Mouse (Mus musculus) right cerebral cortex, postnatal 10 days (tissue): Measurements from ENCODE around the gene Aste1.

Source experiments
- DNase-seq, 2 experiments: peaks; one replicate each; pipeline ENCODE4 v3.0.0; 2021; ENCODE audit warnings: low spot score in 2 of 2

Aste1 gene

DNA sequence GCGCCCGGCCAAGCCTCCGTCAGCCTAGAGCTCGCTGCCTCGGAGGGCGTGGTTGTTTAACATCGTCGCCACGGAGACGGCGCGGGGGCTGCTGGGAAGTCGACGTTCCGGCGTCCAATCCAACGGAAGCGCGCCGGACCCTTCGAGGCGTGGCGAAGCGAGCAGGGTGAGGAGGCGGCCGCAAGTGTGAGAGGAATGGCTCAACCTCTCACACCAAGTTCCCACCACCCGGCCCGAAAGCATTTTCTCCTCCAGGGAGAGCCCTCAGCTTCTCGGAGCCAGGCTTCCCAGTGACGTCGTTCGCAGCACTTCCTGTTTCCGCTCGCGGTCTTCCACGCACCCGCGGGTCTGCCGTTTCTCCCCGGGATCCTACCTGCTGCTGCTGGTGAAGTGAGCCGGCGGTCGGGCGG lies at the start of gene Aste1, which contains the start of gene Nek11:
Aste1 (plus strand) TSS at position 175 of the 410 bp plus-strand sequence.
Nek11 (minus strand) TSS at position 307 of the 410 bp plus-strand sequence.
- peak; percentile 94 for DNase-seq

DNA sequence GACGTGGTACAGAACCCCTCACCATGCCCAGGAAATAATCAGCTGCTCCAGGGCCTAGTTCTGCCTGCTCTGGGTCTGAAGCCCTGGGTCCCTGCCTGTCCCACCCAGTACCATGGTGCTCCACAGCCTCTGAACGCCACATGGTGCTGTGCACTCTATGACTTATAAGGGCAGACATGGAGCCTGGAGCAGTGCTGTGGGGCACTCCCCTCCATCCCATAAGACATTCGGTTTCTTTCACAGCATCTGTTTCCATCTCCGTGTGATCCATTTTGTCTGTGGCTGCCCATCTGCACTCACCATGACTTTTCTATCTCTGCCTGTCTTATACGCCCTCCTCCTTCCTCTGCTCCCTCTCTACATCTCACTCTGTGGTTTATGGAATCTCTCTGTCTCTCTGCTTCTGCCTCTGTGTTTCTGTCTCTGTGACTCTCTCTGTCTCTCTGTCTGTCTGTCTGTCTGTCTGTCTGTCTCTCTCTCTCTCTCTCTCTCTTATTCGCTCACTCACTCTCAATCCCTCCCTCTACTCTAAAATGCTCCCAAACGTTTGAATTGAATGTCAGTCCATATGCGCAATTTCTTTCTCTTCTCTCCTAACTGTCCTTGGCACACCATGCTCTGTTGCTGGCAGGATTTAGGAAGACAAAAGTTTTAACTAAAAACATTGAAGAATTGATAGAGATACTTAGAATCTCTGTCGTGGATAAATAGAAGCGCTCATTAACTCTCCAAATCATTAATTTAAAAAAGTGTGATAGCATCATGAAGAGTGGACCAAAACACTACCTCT lies 46.8 kb upstream of the Aste1 start:
- no peak for DNase-seq

DNA sequence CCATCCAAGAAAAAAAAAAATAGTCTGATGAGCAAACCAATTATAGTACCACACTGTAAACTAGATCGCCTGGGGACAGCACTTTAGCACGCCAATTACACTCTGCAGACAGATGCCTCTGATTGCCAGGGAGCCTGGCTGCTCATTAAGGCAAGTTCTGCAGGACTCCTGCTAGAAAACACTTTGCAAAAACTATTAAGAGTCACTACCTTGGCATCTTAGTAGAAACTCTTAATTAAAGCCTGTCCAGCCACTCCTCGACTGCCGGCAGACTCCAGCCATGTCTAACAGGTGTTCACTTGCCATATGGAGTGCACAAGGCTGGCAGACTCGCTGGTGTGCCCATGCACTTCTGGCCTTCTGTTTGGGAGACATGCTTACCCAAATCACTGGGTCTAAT lies 46.2 kb upstream of the Aste1 start:
- DNase-seq, result peak; percentile 30 to 48

DNA sequence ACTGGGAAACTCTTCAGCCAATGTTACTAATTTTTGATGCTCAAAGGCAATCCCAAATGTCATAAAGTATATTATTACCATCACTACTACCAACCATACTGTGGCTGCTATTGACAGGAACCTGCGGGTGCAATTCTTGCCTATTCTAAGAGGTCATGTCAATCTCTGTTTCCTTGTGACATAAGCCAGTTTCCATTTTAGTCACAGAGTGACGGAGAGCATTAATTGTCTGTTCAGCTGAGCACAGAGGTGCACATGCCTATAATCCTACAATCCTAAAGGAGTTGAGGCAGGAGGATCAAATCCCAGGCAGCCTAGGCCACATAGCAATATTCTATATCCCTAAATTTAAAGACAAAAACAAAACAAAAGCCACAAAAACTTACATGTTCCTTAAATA lies 33.0 kb upstream of the Aste1 start:
- DNase-seq, result no peak

DNA sequence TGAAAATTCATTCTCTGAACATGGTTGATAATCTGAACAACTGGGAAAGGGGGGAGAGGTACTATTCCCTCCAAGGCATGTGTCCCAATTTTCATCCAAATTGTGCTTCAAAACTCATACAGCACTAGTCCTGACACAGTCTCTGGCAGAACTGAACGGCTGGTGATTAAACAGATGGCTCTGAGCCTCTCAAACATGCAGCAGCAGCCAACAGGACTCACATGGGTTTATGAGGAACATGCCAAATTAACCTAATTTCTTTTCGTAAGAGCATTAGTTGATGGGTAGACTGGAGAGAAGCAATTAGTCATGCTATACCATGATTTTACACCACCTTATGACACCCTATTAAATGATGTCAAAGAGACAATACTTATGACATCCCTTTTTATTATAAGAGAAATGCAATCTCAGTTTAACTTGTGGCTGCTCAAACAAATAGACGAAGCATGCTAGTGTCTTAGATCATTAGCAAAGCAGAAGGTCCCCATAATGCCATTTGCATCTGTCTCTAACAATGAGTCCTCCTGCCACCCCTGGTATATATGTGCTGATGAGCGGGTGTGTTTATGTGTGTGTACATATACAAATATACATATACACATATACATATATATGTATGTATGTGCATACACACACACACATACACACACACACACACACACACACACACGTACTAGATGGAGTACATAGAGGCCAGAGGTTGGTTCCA lies 31.5 kb upstream of the Aste1 start:
- DNase-seq, result peak in 1 of 2 experiments; percentile 47

DNA sequence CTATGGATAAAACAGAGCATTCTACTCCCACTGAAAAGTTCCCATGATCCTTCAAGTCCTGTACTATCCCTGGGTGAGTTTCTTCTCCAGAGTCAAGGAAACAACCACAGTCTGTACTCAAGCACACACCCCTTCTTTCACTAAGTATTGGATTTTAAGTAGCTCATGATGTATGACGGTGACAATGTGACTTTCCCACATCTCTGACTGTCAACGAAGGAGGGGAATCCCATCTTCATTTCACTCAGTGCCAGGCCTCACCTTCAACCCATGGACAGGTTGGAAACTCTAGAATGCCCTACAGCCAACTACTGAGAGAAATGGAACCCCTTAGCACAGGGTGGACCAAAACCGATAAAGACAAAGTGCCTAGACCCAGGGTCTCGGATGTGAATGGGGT lies 29.0 kb upstream of the Aste1 start:
- no peak for DNase-seq

DNA sequence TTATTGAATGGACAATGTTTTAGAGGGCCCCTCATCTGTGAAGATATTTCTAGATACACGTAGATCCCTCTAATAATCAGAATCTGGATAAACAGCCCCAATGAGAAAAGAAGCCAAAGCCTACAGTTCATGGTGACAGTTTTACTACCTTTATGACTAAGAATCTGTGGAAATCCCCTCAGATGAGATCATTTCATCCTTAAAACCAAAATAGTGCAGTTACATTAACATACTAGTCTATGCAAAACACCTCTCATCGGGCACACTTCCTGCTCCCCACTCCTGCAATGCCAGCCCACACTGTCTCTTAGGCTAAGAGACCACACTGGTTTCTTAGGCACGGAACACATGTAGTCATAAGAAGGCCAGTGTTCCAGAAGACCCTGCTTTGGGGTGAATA lies 26.6 kb upstream of the Aste1 start:
- DNase-seq, result no peak

DNA sequence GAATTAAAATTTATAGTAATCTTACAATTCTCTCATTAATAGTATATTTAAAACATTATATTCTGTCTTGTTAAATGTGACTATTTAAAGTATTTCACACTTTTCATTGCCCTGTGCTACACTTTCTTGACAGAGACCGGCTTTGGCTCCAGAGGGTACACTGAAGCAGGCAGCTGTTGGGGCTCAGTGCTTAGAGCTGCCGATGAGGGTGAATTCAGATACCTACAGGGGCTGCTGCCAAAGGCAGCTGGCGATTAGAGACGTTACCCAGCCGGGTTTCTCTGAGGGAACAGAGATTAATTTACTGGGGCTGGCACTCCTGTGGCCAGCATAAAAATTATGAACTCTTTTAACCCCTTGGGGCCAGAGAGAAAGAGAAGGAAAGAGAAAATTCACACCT lies 20.8 kb upstream of the Aste1 start:
- DNase-seq, result no peak

DNA sequence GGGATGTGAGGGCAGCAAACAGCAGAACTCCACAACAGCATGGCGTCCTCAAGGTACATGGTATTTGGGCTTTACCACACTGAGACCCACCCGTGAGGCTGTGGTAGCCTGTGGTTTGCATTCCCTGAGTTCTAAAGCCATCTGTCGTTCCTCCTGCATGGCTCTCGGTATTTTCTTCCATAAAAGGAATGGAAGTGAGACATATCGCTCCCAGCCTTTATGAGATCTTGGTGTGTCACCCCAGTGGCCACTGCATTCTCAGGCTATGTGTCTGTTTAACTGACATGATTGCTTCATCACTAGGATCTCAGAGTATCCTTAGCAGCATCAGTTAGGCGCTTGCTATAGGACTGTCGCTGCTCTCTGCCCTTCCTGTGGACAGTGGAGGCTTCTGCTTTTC lies 18.8 kb upstream of the Aste1 start:
- DNase-seq, result no peak

DNA sequence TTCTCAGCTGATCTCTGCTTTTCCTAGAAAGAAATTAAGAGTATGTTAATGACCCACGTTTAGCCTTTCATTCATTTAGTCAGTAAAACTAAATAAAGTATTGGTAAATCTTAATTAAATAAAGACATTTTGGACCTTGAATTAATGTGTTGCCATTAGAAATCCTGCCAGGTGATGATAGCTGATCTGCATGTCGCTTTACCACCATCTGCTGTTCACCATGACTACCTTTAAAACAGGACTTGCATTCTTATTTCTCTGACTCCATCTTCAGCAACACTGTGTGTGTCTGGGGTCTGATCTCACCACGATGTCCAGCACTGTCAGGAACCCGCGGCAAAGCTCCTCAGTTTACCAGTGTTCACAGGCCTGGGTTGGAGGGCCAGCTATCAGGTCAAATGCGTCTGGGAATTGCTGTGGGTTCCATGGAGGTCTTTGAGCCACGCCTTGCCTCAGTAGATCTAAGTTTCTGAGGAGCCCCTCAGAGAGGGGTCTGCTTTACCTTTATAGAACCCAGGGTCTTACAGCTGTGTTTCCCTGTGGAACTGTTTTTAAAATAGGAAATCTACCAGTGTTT lies 18.1 kb upstream of the Aste1 start:
- DNase-seq, result no peak

DNA sequence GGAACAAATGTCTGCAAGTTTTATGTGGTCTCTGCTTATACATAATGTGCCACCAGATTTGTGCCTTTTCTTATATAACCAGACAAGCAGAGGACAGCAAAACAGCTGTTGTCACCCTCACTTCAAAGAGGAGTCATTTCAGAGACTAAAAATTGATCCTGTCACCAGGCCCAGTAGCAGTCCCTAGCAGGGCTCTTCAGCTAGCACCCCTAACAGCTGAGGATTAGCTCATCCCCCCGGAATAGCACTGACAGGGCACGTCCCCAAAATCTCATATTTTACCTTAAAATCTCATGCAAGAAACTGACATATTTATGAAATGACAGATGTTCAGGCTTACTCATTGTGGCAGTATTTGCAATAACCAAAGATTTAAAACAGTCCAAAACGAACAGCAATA lies 17.6 kb upstream of the Aste1 start:
- no peak for DNase-seq

DNA sequence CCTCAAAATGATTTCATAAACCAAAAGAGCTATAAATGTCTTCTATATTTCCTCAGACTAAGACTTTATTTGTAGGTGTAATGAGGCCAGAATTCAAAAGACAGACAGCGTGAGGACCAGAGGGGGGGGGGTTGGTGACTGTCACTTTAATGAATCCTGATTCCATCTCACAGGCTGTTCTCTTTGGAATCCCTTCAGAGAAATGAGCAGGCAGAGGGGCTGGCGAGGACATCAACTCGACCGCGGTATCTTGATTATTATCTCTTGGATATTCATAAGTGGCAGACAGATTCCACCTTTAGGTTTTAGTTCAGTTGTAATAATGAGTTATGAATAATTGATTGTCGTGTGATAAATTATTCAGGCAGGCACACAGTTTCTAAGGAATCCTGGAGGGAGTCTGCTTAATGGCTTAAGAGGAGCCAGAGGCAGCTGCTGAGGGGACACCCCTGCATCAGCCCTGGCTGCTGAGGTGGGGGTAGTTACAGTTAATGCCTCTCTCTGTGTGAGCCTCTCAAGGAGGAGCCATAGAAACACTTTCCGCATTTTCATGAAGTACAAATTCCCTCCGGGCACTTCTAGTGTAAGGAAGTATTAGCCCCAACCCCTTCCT lies 15.6 kb upstream of the Aste1 start:
- no peak for DNase-seq

DNA sequence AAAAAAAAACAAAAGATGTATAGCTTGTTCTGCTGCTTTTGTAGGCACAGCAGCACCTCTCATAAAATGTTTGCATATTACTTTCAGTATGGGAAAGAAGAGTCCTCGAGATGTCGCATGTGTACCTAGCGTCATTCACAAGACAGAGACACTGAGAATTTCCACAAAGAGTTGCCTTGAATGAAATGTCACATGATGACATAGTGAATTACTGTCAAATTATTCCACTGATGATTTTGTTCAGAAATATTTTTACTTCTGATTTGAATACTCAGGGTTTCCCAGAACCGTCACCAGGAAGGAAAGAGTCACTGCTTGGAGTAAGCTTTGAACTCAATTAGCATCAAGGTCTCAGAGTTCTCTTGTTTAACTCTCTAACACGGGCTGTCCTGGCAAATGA lies 7.8 kb upstream of the Aste1 start:
- no peak for DNase-seq

DNA sequence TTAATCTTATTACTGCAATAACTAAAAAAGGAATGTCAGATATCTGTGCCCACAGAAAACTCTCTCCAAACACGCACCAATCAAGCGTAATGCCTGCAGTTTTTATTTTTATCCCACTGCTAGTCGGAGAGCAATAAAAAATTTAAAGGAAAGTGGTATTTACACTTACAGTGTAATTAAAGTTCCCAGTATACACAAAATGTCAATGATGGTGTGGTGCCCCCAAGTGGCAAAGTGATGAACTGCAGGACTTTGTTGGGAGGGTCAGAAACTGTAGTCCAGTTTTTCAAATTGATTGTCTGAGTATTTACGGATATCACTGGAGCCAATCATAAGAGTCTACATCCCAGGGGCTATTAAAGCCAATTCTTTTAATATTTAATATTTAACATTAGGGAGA lies 5.9 kb upstream of the Aste1 start:
- DNase-seq, result peak; percentile 80 to 89

DNA sequence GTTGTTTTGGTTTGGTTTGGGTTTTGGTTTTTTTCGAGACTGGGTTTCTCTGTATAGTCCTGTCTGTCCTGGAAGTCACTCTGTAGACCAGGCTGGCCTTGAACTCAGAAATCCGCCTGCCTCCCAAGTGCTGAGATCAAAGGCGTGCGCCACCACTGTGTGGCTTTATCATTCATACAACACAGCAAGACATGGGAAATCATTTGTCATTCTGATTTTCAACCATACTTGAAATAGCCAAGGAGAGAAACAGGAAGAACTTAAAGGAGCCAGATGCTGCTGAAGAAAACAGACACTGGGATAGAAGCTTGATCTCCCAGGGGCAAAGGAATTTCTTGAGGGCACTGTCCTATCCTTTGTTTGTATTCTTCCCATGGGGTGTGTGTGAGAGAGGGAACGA lies 4.6 kb upstream of the Aste1 start:
- no peak for DNase-seq

DNA sequence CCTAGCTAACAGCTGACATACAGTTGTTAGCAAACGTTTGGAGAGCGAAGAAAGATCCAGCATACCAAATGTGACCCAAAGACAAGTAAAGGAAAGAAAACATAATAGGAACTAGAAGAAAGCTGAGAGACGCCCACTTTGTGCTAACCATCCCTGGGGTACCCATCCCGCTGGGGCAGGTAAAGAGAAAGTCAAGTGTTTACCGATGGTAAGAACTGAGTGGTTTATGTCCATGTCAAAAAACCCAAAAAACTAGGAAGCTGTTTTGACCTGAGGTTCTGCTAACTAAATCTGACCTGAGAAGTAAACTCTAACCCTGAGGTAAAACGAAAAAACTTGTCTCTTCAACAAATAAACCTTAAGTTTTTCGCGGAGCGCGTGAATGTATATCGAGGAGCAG lies 472 bp upstream of the Aste1 start:
- no peak for DNase-seq

DNA sequence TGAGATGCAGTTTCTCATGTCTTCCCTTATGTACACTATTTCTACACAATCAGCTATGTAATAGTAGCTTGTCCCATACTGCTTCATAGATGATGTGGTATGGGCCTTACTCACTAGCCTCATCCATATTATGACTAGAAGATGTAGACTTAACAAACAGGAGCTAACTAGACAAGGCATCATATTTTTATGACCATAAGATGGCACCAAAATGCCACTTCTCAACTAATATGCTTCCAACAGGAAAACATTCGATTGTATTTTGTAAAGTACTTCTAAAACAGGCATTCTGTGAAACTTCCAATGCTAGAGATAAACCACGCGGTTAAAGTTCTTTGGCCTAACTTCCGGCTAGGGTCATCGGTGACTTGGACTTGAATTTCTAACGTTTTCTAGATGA lies 13.4 kb downstream of the Aste1 start:
- peak in 1 of 2 experiments; percentile 5 for DNase-seq

DNA sequence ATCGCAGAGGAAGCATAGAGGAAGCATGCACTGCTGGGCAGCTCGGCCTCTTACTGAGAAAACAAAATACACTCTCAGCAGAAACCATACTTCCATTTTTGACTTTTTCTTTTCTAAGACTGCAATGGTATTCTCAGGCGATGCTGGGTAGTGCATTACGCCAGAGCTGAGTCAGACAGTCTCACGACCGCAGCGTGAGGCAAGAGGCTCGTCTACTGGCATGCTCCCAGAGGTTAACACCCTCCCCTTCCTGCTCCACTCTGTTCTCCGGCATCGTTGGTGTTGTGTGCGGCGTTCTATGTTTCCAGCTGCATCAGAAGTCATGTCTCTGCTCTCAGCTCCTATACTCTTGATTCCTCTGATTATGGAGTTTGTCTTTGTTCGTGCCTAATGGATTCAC lies 63.8 kb downstream of the Aste1 start:
- DNase-seq, result no peak

DNA sequence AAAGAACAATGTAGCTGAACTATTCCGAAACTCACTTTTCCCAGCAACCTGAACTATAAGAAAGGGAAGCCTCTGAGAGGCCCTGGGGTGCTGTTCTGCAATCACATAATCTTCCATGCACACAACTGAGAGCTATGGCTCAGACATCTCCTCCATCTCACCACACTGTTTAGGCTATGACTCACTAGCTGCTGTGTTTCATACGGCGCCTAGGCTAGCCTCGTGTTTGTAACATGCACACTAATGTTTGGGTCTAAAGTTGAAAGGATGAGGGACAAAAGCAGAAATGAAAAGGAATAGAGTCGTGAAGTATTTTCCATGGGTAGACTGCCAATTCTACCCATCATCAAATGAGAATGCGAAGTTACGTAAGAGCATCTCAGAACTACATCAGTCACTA lies 66.3 kb downstream of the Aste1 start:
- DNase-seq, result no peak
